Mouse (Mus musculus): ENCODE measurements around the gene Sectm1b.

DNA sequence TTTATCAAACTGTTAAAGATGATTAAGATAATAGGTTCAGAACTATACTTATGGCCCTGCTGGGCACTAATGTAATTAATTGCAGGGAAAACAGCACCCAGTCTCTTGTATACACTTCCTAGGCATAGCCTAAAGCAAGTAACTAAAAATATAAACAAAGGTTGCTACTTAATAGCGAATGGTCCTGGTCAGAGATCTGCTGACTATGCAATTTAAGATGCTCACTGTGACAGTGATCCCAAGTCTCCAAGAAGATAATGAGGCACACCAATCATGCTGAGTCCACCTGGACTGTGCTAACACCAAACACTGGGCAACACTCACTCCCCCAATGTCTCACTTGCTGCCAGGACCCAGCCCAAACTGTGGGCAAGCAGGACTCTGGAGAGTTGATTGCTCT lies 13.5 kb downstream of the Sectm1b start:
- no peak for TF ChIP-seq CHD2 (IDR thresholded peaks at IDR 0.05; ENCODE audit: low read depth, low read length)
- peak; percentile 86 for TF ChIP-seq MAFK (IDR thresholded peaks at IDR 0.05; ENCODE audit: insufficient read depth, low read depth, low read length)
- TF ChIP-seq ZNF384 (IDR thresholded peaks at IDR 0.05; ENCODE audit: low read depth, low read length), result no peak
